Mouse (Mus musculus): ENCODE data around the gene Edn2. TPM values are rescaled to one million over a fixed set of nuclear protein-coding genes. Genes with fewer than 3 reads are reported as not detected.
A peak's percentile ranks its signal among the peaks of the same experiment; 100 is the strongest.

Edn2 gene
- polyA plus RNA-seq, 1 experiment from 2014 or later: not detected

- Histone ChIP-seq H3K9me3 (no peaks in the 10 kb centered on the region), H3K36me3 (replicated peaks) (no peaks in the 10 kb centered on the region), H3K27me3 (ENCODE audit: poor library complexity, severe bottlenecking) (no peaks in the 10 kb centered on the region), H3K4me1 (peaks cover 18% of the 10 kb centered on the region), H3K4me3 (no peak overlapping the region), H3K27ac (no peak overlapping the region)
- WGBS: 91% methylated on average over 2 of the region's 2 CpGs
- DNase-seq (ENCODE audit: extremely low spot score, low spot score): no peak
Observed at GRCm38 (mm10) chr4:120191987-120192386, 31.0 kb downstream of the Edn2 start.

- Histone ChIP-seq H3K4me1 (peaks cover 21% of the 10 kb centered on the region), H3K36me3 (replicated peaks) (no peaks in the 10 kb centered on the region), H3K27me3 (ENCODE audit: poor library complexity, severe bottlenecking) (no peaks in the 10 kb centered on the region), H3K27ac (no peak overlapping the region), H3K9me3 (no peaks in the 10 kb centered on the region), H3K4me3 (no peak overlapping the region)
- no peak for DNase-seq (ENCODE audit: extremely low spot score, low spot score)
- WGBS: 97% methylated on average over 5 of the region's 5 CpGs
Observed at GRCm38 (mm10) chr4:120194026-120194425, 33.0 kb downstream of the Edn2 start.

- H3K9me3 ChIP-seq: no peaks in the 10 kb centered on the region
- DNase-seq (ENCODE audit: extremely low spot score, low spot score): no peak
Observed at GRCm38 (mm10) chr4:120194965-120195364, 34.0 kb downstream of the Edn2 start.

GRCm38 (mm10) chr4:120199184-120199885 lies 38.3 kb downstream of the Edn2 start:
- WGBS: 50% methylated on average over 9 of the region's 9 CpGs
- H3K4me1 ChIP-seq: peaks cover 31% of the 10 kb centered on the region

More at GRCm38 (mm10) chr4:120194965-120195364, 34.0 kb downstream of the Edn2 start:
- Histone ChIP-seq H3K4me3 (no peak overlapping the region), H3K27me3 (ENCODE audit: poor library complexity, severe bottlenecking) (no peaks in the 10 kb centered on the region), H3K4me1 (peaks cover 22% of the 10 kb centered on the region), H3K36me3 (replicated peaks) (no peaks in the 10 kb centered on the region), H3K27ac (no peak overlapping the region)

GRCm38 (mm10) chr4:120200551-120201266 lies 39.7 kb downstream of the Edn2 start:
- no peak overlapping the region for H3K27ac ChIP-seq
- WGBS: 80% methylated on average over 7 of the region's 7 CpGs

More at GRCm38 (mm10) chr4:120199184-120199885, 38.3 kb downstream of the Edn2 start:
- Histone ChIP-seq H3K36me3 (replicated peaks) (no peaks in the 10 kb centered on the region), H3K4me3 (no peak overlapping the region), H3K9me3 (no peaks in the 10 kb centered on the region), H3K27ac (no peak overlapping the region), H3K27me3 (ENCODE audit: poor library complexity, severe bottlenecking) (peaks cover 10% of the 10 kb centered on the region; the same call in 1 of the 2 replicates)
- no peak for DNase-seq (ENCODE audit: extremely low spot score, low spot score)

GRCm38 (mm10) chr4:120204357-120204942 lies 43.4 kb downstream of the Edn2 start:
- peak overlapping the region; percentile 37; the same call in 1 of the 2 replicates for H3K27ac ChIP-seq
- no peak overlapping the region for H3K4me3 ChIP-seq
- peaks cover 10% of the 10 kb centered on the region; the same call in 1 of the 2 replicates for H3K27me3 ChIP-seq (ENCODE audit: poor library complexity, severe bottlenecking)
- 82% methylated on average over 9 of the region's 9 CpGs for WGBS
- H3K9me3 ChIP-seq: no peaks in the 10 kb centered on the region
- DNase-seq (ENCODE audit: extremely low spot score, low spot score): no peak
- H3K36me3 ChIP-seq (replicated peaks): no peaks in the 10 kb centered on the region
- H3K4me1 ChIP-seq: peaks cover 23% of the 10 kb centered on the region

More at GRCm38 (mm10) chr4:120200551-120201266, 39.7 kb downstream of the Edn2 start:
- peaks cover 10% of the 10 kb centered on the region; the same call in 1 of the 2 replicates for H3K27me3 ChIP-seq (ENCODE audit: poor library complexity, severe bottlenecking)
- H3K4me3 ChIP-seq: no peak overlapping the region
- H3K4me1 ChIP-seq: peaks cover 35% of the 10 kb centered on the region
- no peak for DNase-seq (ENCODE audit: extremely low spot score, low spot score)
- no peaks in the 10 kb centered on the region for H3K9me3 ChIP-seq
- H3K36me3 ChIP-seq (replicated peaks): no peaks in the 10 kb centered on the region

- 87% methylated on average over 6 of the region's 6 CpGs for WGBS
Observed at GRCm38 (mm10) chr4:120206471-120206891, 45.5 kb downstream of the Edn2 start.

GRCm38 (mm10) chr4:120212080-120212479 lies 51.1 kb downstream of the Edn2 start:
- Histone ChIP-seq H3K27me3 (ENCODE audit: poor library complexity, severe bottlenecking) (peaks cover 7% of the 10 kb centered on the region), H3K4me3 (no peak overlapping the region), H3K9me3 (no peaks in the 10 kb centered on the region), H3K36me3 (replicated peaks) (no peaks in the 10 kb centered on the region), H3K27ac (no peak overlapping the region), H3K4me1 (peaks cover 19% of the 10 kb centered on the region)
- WGBS: 61% methylated on average over 6 of the region's 6 CpGs
- no peak for DNase-seq (ENCODE audit: extremely low spot score, low spot score)

More at GRCm38 (mm10) chr4:120206471-120206891, 45.5 kb downstream of the Edn2 start:
- H3K9me3 ChIP-seq: no peaks in the 10 kb centered on the region
- H3K36me3 ChIP-seq (replicated peaks): no peaks in the 10 kb centered on the region
- no peak for DNase-seq (ENCODE audit: extremely low spot score, low spot score)
- H3K27ac ChIP-seq: no peak overlapping the region
- H3K4me3 ChIP-seq: no peak overlapping the region
- peaks cover 14% of the 10 kb centered on the region for H3K4me1 ChIP-seq
- 0 out of 2 replicates have a peak, but pooled peaks cover 3% of the 10 kb centered on the region for H3K27me3 ChIP-seq (ENCODE audit: poor library complexity, severe bottlenecking)

- Histone ChIP-seq H3K4me1 (peaks cover 19% of the 10 kb centered on the region), H3K27ac (0 out of 2 replicates have a peak overlapping the region, but pooled peaks have one; percentile 21), H3K36me3 (replicated peaks) (no peaks in the 10 kb centered on the region), H3K4me3 (no peak overlapping the region), H3K9me3 (no peaks in the 10 kb centered on the region), H3K27me3 (ENCODE audit: poor library complexity, severe bottlenecking) (peaks cover 7% of the 10 kb centered on the region)
- WGBS: 53% methylated on average over 3 of the region's 3 CpGs
- no peak for DNase-seq (ENCODE audit: extremely low spot score, low spot score)
Observed at GRCm38 (mm10) chr4:120212812-120213211, 51.8 kb downstream of the Edn2 start.

GRCm38 (mm10) chr4:120215915-120216591 lies 55.0 kb downstream of the Edn2 start:
- no peak overlapping the region for H3K4me3 ChIP-seq
- peak; percentile 55 for DNase-seq (ENCODE audit: extremely low spot score, low spot score)
- WGBS: 28% methylated on average over 10 of the region's 10 CpGs
- H3K36me3 ChIP-seq (replicated peaks): no peaks in the 10 kb centered on the region
- H3K27me3 ChIP-seq (ENCODE audit: poor library complexity, severe bottlenecking): peaks cover 8% of the 10 kb centered on the region
- peaks cover 19% of the 10 kb centered on the region for H3K4me1 ChIP-seq
- H3K9me3 ChIP-seq: no peaks in the 10 kb centered on the region
- no peak overlapping the region for H3K27ac ChIP-seq

GRCm38 (mm10) chr4:120216883-120217282 lies 55.9 kb downstream of the Edn2 start:
- Histone ChIP-seq H3K4me3 (no peak overlapping the region), H3K9me3 (no peaks in the 10 kb centered on the region), H3K36me3 (replicated peaks) (no peaks in the 10 kb centered on the region), H3K27me3 (ENCODE audit: poor library complexity, severe bottlenecking) (peaks cover 16% of the 10 kb centered on the region), H3K4me1 (peaks cover 17% of the 10 kb centered on the region), H3K27ac (no peak overlapping the region)
- DNase-seq (ENCODE audit: extremely low spot score, low spot score): no peak
